Comparison of ENCODE assay signal across 8 mouse cellular contexts in the genomic region with DNA sequence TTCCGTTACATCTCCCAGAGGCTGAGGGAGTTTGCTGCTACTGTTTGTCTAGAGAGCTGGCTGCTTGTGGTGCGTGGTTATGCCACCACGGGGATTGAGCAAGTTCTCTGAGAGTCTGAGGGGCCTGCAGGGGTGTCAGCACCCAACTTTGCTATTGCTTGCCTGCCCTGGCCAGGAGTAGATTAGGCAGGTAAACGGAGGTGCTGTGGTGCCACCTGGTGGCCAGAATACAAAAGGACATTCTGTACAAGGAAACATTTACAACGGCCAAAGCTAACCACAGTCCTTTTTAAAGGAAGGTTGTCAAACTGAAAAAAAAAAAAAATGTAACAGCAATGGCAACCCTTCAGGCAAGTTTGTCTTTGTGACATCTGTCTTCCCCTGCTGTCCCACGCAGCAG.
DNase-seq lines count a peak whose midpoint lies in the region; ATAC-seq and TF ChIP-seq lines count a peak whose summit lies in the region.

No protein-coding gene starts in this region.

- no peaks in the 10 kb centered on the region for H3K9me3 ChIP-seq in embryonic facial prominence, embryonic 13.5 days
- H3K9me3 ChIP-seq in kidney, embryonic 14.5 days (ENCODE audit: control insufficient read depth, low read length) = no peaks in the 10 kb centered on the region

- no peaks in the 10 kb centered on the region for H3K79me2 ChIP-seq in liver, adult 2 months (ENCODE audit: control insufficient read depth, insufficient read depth, low read length)

- TF ChIP-seq CTCF in liver, adult 2 months (IDR thresholded peaks at IDR 0.05; ENCODE audit: low read depth, low read length) = peak; percentile 92

- H3K9ac ChIP-seq in embryonic facial prominence, embryonic 13.5 days = no peak overlapping the region
- no peak overlapping the region for H3K9ac ChIP-seq in kidney, embryonic 14.5 days (ENCODE audit: low read depth, low read length)
- no peak overlapping the region for H3K9ac ChIP-seq in liver, adult 2 months (ENCODE audit: low read depth, low read length)

- no peaks in the 10 kb centered on the region for H3K27me3 ChIP-seq in embryonic facial prominence, embryonic 13.5 days
- no peaks in the 10 kb centered on the region for H3K27me3 ChIP-seq in kidney, embryonic 14.5 days (ENCODE audit: control insufficient read depth, insufficient read depth, low read length)
- H3K27me3 ChIP-seq in liver, adult 2 months (ENCODE audit: control insufficient read depth, insufficient read depth, low read length) = no peaks in the 10 kb centered on the region
- H3K27me3 ChIP-seq in splenic B cell, adult 2 months (ENCODE audit: control insufficient read depth, insufficient read depth, low read length, poor library complexity, severe bottlenecking) = no peaks in the 10 kb centered on the region

- TF ChIP-seq POLR2A in liver, adult 2 months (IDR thresholded peaks at IDR 0.05; ENCODE audit: extremely low read depth, insufficient read depth, low read length) = no peak

- WGBS in embryonic facial prominence, embryonic 13.5 days = 9% methylated on average over 6 of the region's 6 CpGs
- 11% methylated on average over 6 of the region's 6 CpGs for WGBS in kidney, embryonic 14.5 days
- 13% methylated on average over 6 of the region's 6 CpGs for WGBS in liver, adult 2 months

- peaks cover 6% of the 10 kb centered on the region for H3K4me1 ChIP-seq in embryonic facial prominence, embryonic 13.5 days
- peaks cover 13% of the 10 kb centered on the region; the same call in 1 of the 2 replicates for H3K4me1 ChIP-seq in kidney, embryonic 14.5 days (ENCODE audit: control insufficient read depth, insufficient read depth, low read length)
- no peaks in the 10 kb centered on the region for H3K4me1 ChIP-seq in liver, adult 2 months (ENCODE audit: control insufficient read depth, insufficient read depth, low read length)

- H3K27ac ChIP-seq in embryonic facial prominence, embryonic 13.5 days = no peak overlapping the region
- H3K27ac ChIP-seq in kidney, embryonic 14.5 days (ENCODE audit: low read depth, low read length) = no peak overlapping the region
- no peak overlapping the region for H3K27ac ChIP-seq in liver, adult 2 months (replicated peaks; ENCODE audit: insufficient read depth, low read depth, low read length)

- H3K4me2 ChIP-seq in embryonic facial prominence, embryonic 13.5 days = no peak overlapping the region
- H3K4me2 ChIP-seq in kidney, embryonic 14.5 days (replicated peaks; ENCODE audit: low read depth, low read length) = no peak overlapping the region

- DNase-seq in B cell, adult 2 months = peak; percentile 88 to 90
- peak; percentile 67 to 73 for DNase-seq in adrenal gland, postnatal 4 days (ENCODE audit: low spot score in 2 of 2)
- DNase-seq in heart, adult 9 months (ENCODE audit: low spot score in 2 of 2) = peak; percentile 48 to 81
- DNase-seq in liver, adult 2 months (ENCODE audit: extremely low read depth, low read depth, low spot score) = peak; percentile 43
- DNase-seq in naive thymus-derived CD4-positive, alpha-beta T cell, adult 2 months (ENCODE audit: low read depth) = peak; percentile 89
- DNase-seq in splenic B cell, adult 2 months (ENCODE audit: low read depth, low spot score) = peak; percentile 90

- 0 out of 2 replicates have a peak, but pooled peaks have one; percentile 44 for ATAC-seq in embryonic facial prominence, embryonic 13.5 days (ENCODE audit: insufficient number of reproducible peaks, insufficient read depth, low FRiP score, low TSS enrichment, low read depth)
- peak; percentile 77 for ATAC-seq in kidney, embryonic 14.5 days (ENCODE audit: low FRiP score, low TSS enrichment)

- H3K36me3 ChIP-seq in embryonic facial prominence, embryonic 13.5 days = no peaks in the 10 kb centered on the region
- H3K36me3 ChIP-seq in kidney, embryonic 14.5 days (ENCODE audit: control insufficient read depth, insufficient read depth, low read length) = no peaks in the 10 kb centered on the region
- H3K36me3 ChIP-seq in liver, adult 2 months (ENCODE audit: control insufficient read depth, insufficient read depth, low read length) = no peaks in the 10 kb centered on the region
- H3K36me3 ChIP-seq in splenic B cell, adult 2 months (ENCODE audit: control insufficient read depth, insufficient read depth, low read length, poor library complexity, severe bottlenecking) = no peaks in the 10 kb centered on the region

- no peak overlapping the region for H3K4me3 ChIP-seq in embryonic facial prominence, embryonic 13.5 days
- H3K4me3 ChIP-seq in kidney, embryonic 14.5 days (ENCODE audit: low read length) = no peak overlapping the region
- H3K4me3 ChIP-seq in liver, adult 2 months (ENCODE audit: insufficient read depth, low read depth, low read length) = no peak overlapping the region
